Mouse (Mus musculus) hindbrain, embryonic 11.5 days (tissue): ENCODE measurements around the gene Ift80. TPM values are rescaled to one million over a fixed set of nuclear protein-coding genes. Genes with fewer than 3 reads are reported as not detected.

Experiments
- ATAC-seq: fragments of 200-750 bp; cut with Nextera tagmentation; 2 replicates; pipeline ENCODE4 v1.8.0; 2017; ENCODE audit warnings: mild to moderate bottlenecking, moderate TSS enrichment, moderate library complexity; ENCODE audit not compliant: low FRiP score
- DNase-seq: peaks from one replicate; pipeline ENCODE4 v3.0.0-alpha.2; 2015; ENCODE audit warnings: low spot score
- H3K27ac ChIP-seq: fragments of 300-500 bp; sonication (generic); 2 replicates; pipeline ENCODE4 v1.5.1; 2014; ENCODE audit warnings: mild to moderate bottlenecking, low read depth, low read length
- H3K27me3 ChIP-seq: fragments of 300-500 bp; sonication (generic); 2 replicates; pipeline ENCODE4 v1.6.1; 2014; ENCODE audit warnings: mild to moderate bottlenecking, low read length, moderate library complexity, mixed read lengths; ENCODE audit not compliant: control insufficient read depth, insufficient read depth
- H3K36me3 ChIP-seq: fragments of 300-500 bp; sonication (generic); 2 replicates; pipeline ENCODE4 v1.6.1; 2014; ENCODE audit warnings: mild to moderate bottlenecking, low read length, moderate library complexity, mixed read lengths; ENCODE audit not compliant: control insufficient read depth, insufficient read depth
- H3K4me1 ChIP-seq: fragments of 300-500 bp; sonication (generic); replicated peaks from 2 replicates; pipeline ENCODE4 v1.6.1; 2014; ENCODE audit warnings: low read length, mixed read lengths; ENCODE audit not compliant: control insufficient read depth, insufficient read depth
- H3K4me2 ChIP-seq: fragments of 300-500 bp; sonication (generic); replicated peaks from 2 replicates; pipeline ENCODE4 v1.6.1; 2014; ENCODE audit warnings: mild to moderate bottlenecking, low read depth, low read length
- H3K4me3 ChIP-seq: fragments of 300-500 bp; sonication (generic); 2 replicates; pipeline ENCODE4 v1.5.1; 2014; ENCODE audit warnings: low read depth, low read length
- H3K9ac ChIP-seq: fragments of 300-500 bp; sonication (generic); 2 replicates; pipeline ENCODE4 v1.6.1; 2014; ENCODE audit warnings: low read depth, low read length
- H3K9me3 ChIP-seq: fragments of 300-500 bp; sonication (generic); 2 replicates; pipeline ENCODE4 v1.6.1; 2016; ENCODE audit warnings: low read length; ENCODE audit not compliant: control insufficient read depth
- WGBS: fragments of 180-500 bp; shearing (Covaris S2); extraction: QIAGEN DNeasy Blood & Tissue Kit; methylation state at CpG from one replicate; pipeline ENCODE4 v1.1.7; 2014; 5-methylcytosine and 5-hydroxymethylcytosine counted together
- polyA plus RNA-seq: library from polyadenylated mRNA; unstranded; fragments of >200 nt; fragmentation: Nextera tagmentation; extraction: Ambion mirVana; gene quantifications from 2 replicates; pipeline ENCODE4 v1.2.1, GENCODE M21; 2014

Ift80 gene
- polyA plus RNA-seq, 1 experiment from 2014 or later: 16.8 TPM

GRCm38 (mm10) chr3:68975533-68976490, 28.6 kb downstream of the Ift80 start:
- Histone ChIP-seq H3K4me1 (no peaks in the 10 kb centered on the region), H3K4me2 (no peak overlapping the region), H3K27me3 (no peaks in the 10 kb centered on the region), H3K27ac (no peak overlapping the region), H3K9me3 (no peaks in the 10 kb centered on the region), H3K9ac (no peak overlapping the region), H3K36me3 (no peaks in the 10 kb centered on the region), H3K4me3 (no peak overlapping the region)
- WGBS: 67% methylated on average over 9 of the region's 9 CpGs
- DNase-seq (no peak), ATAC-seq (no peak)

- Histone ChIP-seq H3K27ac (no peak overlapping the region), H3K4me1 (no peaks in the 10 kb centered on the region), H3K4me2 (no peak overlapping the region), H3K4me3 (no peak overlapping the region), H3K9me3 (no peaks in the 10 kb centered on the region), H3K36me3 (no peaks in the 10 kb centered on the region), H3K27me3 (no peaks in the 10 kb centered on the region), H3K9ac (no peak overlapping the region)
- DNase-seq (no peak), ATAC-seq (no peak)
- WGBS: 91% methylated on average over 8 of the region's 8 CpGs
Measured at GRCm38 (mm10) chr3:68974639-68975532, 29.5 kb downstream of the Ift80 start.

- DNase-seq (no peak), ATAC-seq (no peak)
- no peaks in the 10 kb centered on the region for H3K36me3 ChIP-seq
- H3K27me3 ChIP-seq: no peaks in the 10 kb centered on the region
- no peak overlapping the region for H3K4me2 ChIP-seq
- H3K9me3 ChIP-seq: no peaks in the 10 kb centered on the region
- H3K27ac ChIP-seq: no peak overlapping the region
- 86% methylated on average over 1 of the region's 1 CpGs for WGBS
- no peak overlapping the region for H3K9ac ChIP-seq
- H3K4me1 ChIP-seq: no peaks in the 10 kb centered on the region
- no peak overlapping the region for H3K4me3 ChIP-seq
Measured at GRCm38 (mm10) chr3:68973574-68973973, 30.8 kb downstream of the Ift80 start.

GRCm38 (mm10) chr3:68969091-68969590, 35.2 kb downstream of the Ift80 start:
- Histone ChIP-seq H3K36me3 (no peaks in the 10 kb centered on the region; the same call in 1 of the 2 replicates), H3K4me2 (no peak overlapping the region), H3K9me3 (no peaks in the 10 kb centered on the region), H3K27ac (no peak overlapping the region), H3K9ac (no peak overlapping the region), H3K4me1 (no peaks in the 10 kb centered on the region), H3K4me3 (no peak overlapping the region), H3K27me3 (no peaks in the 10 kb centered on the region)
- no peak for ATAC-seq
- DNase-seq: no peak
- 91% methylated on average over 3 of the region's 3 CpGs for WGBS

GRCm38 (mm10) chr3:68967404-68967803, 37.0 kb downstream of the Ift80 start:
- WGBS: 92% methylated on average over 6 of the region's 6 CpGs
- H3K9ac ChIP-seq: no peak overlapping the region
- H3K4me3 ChIP-seq: no peak overlapping the region
- DNase-seq (no peak), ATAC-seq (no peak)
- no peaks in the 10 kb centered on the region; the same call in 1 of the 2 replicates for H3K36me3 ChIP-seq
- no peak overlapping the region for H3K27ac ChIP-seq
- no peaks in the 10 kb centered on the region for H3K4me1 ChIP-seq
- H3K4me2 ChIP-seq: no peak overlapping the region
- no peaks in the 10 kb centered on the region for H3K9me3 ChIP-seq
- H3K27me3 ChIP-seq: no peaks in the 10 kb centered on the region

GRCm38 (mm10) chr3:68966527-68967285, 37.7 kb downstream of the Ift80 start:
- Histone ChIP-seq H3K27ac (no peak overlapping the region), H3K4me1 (no peaks in the 10 kb centered on the region), H3K4me2 (no peak overlapping the region), H3K27me3 (no peaks in the 10 kb centered on the region), H3K9ac (no peak overlapping the region), H3K36me3 (no peaks in the 10 kb centered on the region; the same call in 1 of the 2 replicates), H3K9me3 (no peaks in the 10 kb centered on the region), H3K4me3 (no peak overlapping the region)
- DNase-seq (no peak), ATAC-seq (no peak)
- WGBS: 96% methylated on average over 6 of the region's 6 CpGs

GRCm38 (mm10) chr3:68964682-68965081, 39.7 kb downstream of the Ift80 start:
- no peaks in the 10 kb centered on the region for H3K9me3 ChIP-seq
- ATAC-seq (no peak), DNase-seq (peak; percentile 13)
- H3K27me3 ChIP-seq: no peaks in the 10 kb centered on the region
- no peak overlapping the region for H3K27ac ChIP-seq
- no peaks in the 10 kb centered on the region; the same call in 1 of the 2 replicates for H3K36me3 ChIP-seq
- H3K4me3 ChIP-seq: no peak overlapping the region
- no peak overlapping the region for H3K4me2 ChIP-seq
- no peaks in the 10 kb centered on the region for H3K4me1 ChIP-seq
- no peak overlapping the region for H3K9ac ChIP-seq

- ATAC-seq (no peak), DNase-seq (no peak)
- 95% methylated on average over 3 of the region's 3 CpGs for WGBS
Measured at GRCm38 (mm10) chr3:68957413-68957812, 47.0 kb downstream of the Ift80 start.

More at GRCm38 (mm10) chr3:68957413-68957812, 47.0 kb downstream of the Ift80 start:
- no peak overlapping the region for H3K9ac ChIP-seq
- no peaks in the 10 kb centered on the region for H3K27me3 ChIP-seq
- no peak overlapping the region for H3K4me3 ChIP-seq
- no peak overlapping the region for H3K4me2 ChIP-seq
- no peaks in the 10 kb centered on the region for H3K4me1 ChIP-seq
- no peaks in the 10 kb centered on the region for H3K36me3 ChIP-seq
- no peaks in the 10 kb centered on the region for H3K9me3 ChIP-seq
- H3K27ac ChIP-seq: no peak overlapping the region
